Mouse (Mus musculus) layer of hippocampus, adult 8-10 months (tissue): ENCODE results near the gene Cnih3. TPM values are rescaled to one million over a fixed set of nuclear protein-coding genes. Genes with fewer than 3 reads are reported as not detected.

Experiments used
- total RNA-seq, 4 experiments: library from RNA; stranded (reverse); gene quantifications; 2 replicates each; pipeline ENCODE4 v1.2.4; 2022

Cnih3 gene
- total RNA-seq, 4 experiments from 2014 or later, result 53.8 to 68.4 (median 59.4) TPM

Other genes starting within 250 kb of the Cnih3 start
- gene Nvl, start 208.4 kb upstream of the Cnih3 start, total RNA-seq, result 10 to 100 TPM; 31.7 to 44.4 (median 37.4) TPM
- gene Cnih4, start 207.9 kb upstream of the Cnih3 start, total RNA-seq, result 10 to 100 TPM; 27.8 to 32.6 (median 29.1) TPM
- gene Wdr26, start 140.6 kb upstream of the Cnih3 start, total RNA-seq, result 100 to 1,000 TPM; 109 to 123 (median 113) TPM
- gene Ccdc121, start 158.8 kb downstream of the Cnih3 start, total RNA-seq, result 1 to 10 TPM in 1 of 4 experiments, under 1 TPM in 3; 0.29 to 1.3 (median 0.48) TPM
- 1 to 10 TPM in 2 of 4 experiments, under 1 TPM in 2; 0.25 to 1.8 (median 1.0) TPM for gene Dnah14, start 223.9 kb downstream of the Cnih3 start, total RNA-seq